Mouse (Mus musculus): Measurements from ENCODE around the gene Entpd3. TPM values are rescaled to one million over a fixed set of nuclear protein-coding genes. Genes with fewer than 3 reads are reported as not detected.

Gene Entpd3
- polyA plus RNA-seq, 1 experiment = 0.20 TPM

DNA sequence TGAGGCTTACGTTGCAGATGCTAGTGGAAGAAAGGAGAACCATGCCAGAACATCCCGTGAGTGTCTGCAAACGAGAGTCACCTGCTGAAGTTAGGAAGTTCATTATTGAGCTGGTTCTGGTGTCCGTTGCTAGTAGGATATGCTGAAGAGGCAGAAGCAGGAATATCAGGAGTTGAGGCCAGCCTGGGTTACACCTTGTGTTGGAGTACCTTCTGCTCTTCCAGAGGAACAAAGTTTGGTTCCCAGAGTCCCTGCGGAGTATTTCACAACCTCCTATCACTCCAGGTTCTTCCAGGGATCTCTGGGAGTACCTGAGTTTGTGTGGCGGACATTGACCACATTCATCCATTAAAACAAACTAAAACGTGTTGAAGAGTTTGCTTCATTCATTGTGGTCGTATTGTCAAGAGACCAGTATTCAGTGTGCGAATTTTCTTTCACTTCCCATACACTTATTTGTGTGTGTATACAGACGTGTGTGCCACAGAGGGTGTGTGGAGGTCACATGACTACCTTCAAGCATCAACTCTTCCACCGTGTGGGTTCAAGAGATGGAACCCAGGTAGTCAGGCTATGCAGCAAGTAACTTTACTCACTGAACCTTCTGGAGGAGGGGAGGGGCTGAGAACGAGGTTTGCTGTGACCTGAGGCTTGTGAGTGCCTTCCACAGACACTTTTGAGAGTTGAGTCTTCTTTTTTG lies 38.2 kb downstream of the Entpd3 start:
- peaks cover 16% of the 10 kb centered on the region for H3K36me3 ChIP-seq (ENCODE audit: control insufficient read depth, insufficient read depth, low read length)
- WGBS = 32% methylated on average over 12 of the region's 12 CpGs
- no peaks in the 10 kb centered on the region for H3K27me3 ChIP-seq (ENCODE audit: control insufficient read depth, insufficient read depth, low read length)
- H3K4me1 ChIP-seq (ENCODE audit: control insufficient read depth, insufficient read depth, insufficient read length) = peaks cover 3% of the 10 kb centered on the region
- TF ChIP-seq POLR2A (IDR thresholded peaks at IDR 0.05; ENCODE audit: low read depth, low read length) (no peak), CTCF (IDR thresholded peaks at IDR 0.05; ENCODE audit: extremely low read depth, insufficient read depth, insufficient read length, insufficient replicate concordance) (no peak)
- peak overlapping the region; percentile 87 for H3K27ac ChIP-seq (ENCODE audit: insufficient read depth, low read length)
- no peak for DNase-seq (ENCODE audit: low read depth in 1 of 2, low spot score in 2 of 2)
- peak overlapping the region; percentile 81 for H3K4me3 ChIP-seq (ENCODE audit: extremely low read depth, insufficient read depth, insufficient read length)

DNA sequence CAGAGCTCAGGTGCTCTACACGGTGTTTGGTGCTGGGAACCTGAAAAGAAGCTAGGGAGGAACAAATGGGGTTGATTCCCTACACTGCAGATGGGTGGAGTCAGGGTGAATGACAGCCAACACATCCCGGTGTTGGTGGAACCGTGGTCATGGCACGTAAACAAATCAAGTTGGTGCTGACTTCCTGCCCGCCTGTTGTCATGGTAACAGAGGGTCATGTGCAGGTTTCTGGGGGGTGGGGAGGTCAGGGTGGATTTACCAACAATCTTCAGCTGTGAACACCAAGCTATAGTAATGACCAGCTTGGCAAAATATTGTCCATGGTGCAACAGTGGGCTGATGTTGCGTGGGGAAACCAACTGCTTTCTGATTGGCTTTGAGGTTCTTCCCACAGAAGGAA lies 39.1 kb downstream of the Entpd3 start:
- Histone ChIP-seq H3K27me3 (ENCODE audit: control insufficient read depth, insufficient read depth, low read length) (no peaks in the 10 kb centered on the region), H3K27ac (ENCODE audit: insufficient read depth, low read length) (no peak overlapping the region), H3K4me1 (ENCODE audit: control insufficient read depth, insufficient read depth, insufficient read length) (peaks cover 6% of the 10 kb centered on the region), H3K4me3 (ENCODE audit: extremely low read depth, insufficient read depth, insufficient read length) (no peak overlapping the region), H3K36me3 (ENCODE audit: control insufficient read depth, insufficient read depth, low read length) (peaks cover 12% of the 10 kb centered on the region)
- 36% methylated on average over 6 of the region's 6 CpGs for WGBS
- DNase-seq (ENCODE audit: low read depth in 1 of 2, low spot score in 2 of 2) = peak; percentile 14 to 52
- TF ChIP-seq CTCF (IDR thresholded peaks at IDR 0.05; ENCODE audit: extremely low read depth, insufficient read depth, insufficient read length, insufficient replicate concordance) (no peak), POLR2A (IDR thresholded peaks at IDR 0.05; ENCODE audit: low read depth, low read length) (no peak)

DNA sequence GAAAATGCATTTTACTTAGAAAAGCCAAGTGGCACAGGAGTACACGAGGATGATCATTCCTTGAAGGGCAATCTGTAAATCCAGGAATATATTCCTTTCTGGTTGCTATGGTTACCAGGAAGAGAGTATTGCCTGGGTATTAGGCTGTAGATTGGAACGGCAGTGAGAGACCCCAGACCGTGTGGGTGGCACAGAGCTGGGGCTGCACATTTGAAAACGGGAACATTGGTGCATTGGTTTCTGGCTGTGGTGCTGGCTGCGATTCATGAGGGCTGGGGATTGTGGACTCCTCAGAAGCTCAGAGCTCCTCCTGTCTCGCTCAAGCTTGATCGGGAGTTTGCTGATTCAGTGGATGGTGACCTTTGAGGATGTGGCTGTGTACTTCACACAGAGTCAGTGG lies 40.2 kb downstream of the Entpd3 start:
- Histone ChIP-seq H3K4me1 (ENCODE audit: control insufficient read depth, insufficient read depth, insufficient read length) (peaks cover 6% of the 10 kb centered on the region), H3K27ac (ENCODE audit: insufficient read depth, low read length) (no peak overlapping the region), H3K4me3 (ENCODE audit: extremely low read depth, insufficient read depth, insufficient read length) (no peak overlapping the region), H3K36me3 (ENCODE audit: control insufficient read depth, insufficient read depth, low read length) (peaks cover 5% of the 10 kb centered on the region), H3K27me3 (ENCODE audit: control insufficient read depth, insufficient read depth, low read length) (no peaks in the 10 kb centered on the region)
- TF ChIP-seq CTCF (IDR thresholded peaks at IDR 0.05; ENCODE audit: extremely low read depth, insufficient read depth, insufficient read length, insufficient replicate concordance) = no peak
- no peak for TF ChIP-seq POLR2A (IDR thresholded peaks at IDR 0.05; ENCODE audit: low read depth, low read length)
- DNase-seq (ENCODE audit: low read depth in 1 of 2, low spot score in 2 of 2) = no peak
- WGBS = 84% methylated on average over 7 of the region's 7 CpGs

DNA sequence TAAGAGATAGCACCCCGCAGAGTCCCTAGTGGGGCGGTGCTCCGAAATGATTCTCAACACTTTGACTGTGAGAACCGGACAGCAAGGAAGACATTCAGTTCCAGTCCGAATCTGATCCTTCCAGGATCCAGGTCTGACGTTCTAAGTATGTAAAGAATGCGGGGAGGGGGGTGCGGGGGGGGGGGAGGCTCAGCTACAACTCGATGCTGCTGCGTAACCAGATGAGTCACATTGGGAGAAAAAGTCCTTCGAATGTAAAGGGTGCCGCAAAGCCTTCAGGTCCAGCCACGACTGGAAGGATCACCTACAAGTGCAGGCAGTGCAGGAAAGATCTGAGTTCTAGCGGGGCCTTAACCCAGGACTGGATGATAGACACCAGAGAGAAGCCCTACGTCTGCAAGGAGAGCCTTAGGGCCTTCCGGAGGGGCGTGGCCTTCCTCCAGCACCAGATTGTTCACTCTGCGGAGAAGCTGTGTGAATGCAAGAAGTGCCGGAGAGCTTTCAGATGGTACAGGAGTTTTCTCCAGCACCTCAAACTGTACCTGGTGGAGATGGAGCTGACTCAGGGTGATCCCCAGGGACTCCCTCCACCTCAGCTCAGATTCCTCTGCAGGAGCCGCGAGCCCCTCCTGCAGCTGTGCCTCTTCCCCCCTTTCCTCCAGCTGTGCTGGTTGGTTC lies 42.5 kb downstream of the Entpd3 start:
- Histone ChIP-seq H3K27me3 (ENCODE audit: control insufficient read depth, insufficient read depth, low read length) (no peaks in the 10 kb centered on the region), H3K4me1 (ENCODE audit: control insufficient read depth, insufficient read depth, insufficient read length) (peaks cover 6% of the 10 kb centered on the region), H3K4me3 (ENCODE audit: extremely low read depth, insufficient read depth, insufficient read length) (peak overlapping the region; percentile 55), H3K27ac (ENCODE audit: insufficient read depth, low read length) (peak overlapping the region; percentile 80), H3K36me3 (ENCODE audit: control insufficient read depth, insufficient read depth, low read length) (no peaks in the 10 kb centered on the region)
- no peak for TF ChIP-seq CTCF (IDR thresholded peaks at IDR 0.05; ENCODE audit: extremely low read depth, insufficient read depth, insufficient read length, insufficient replicate concordance)
- TF ChIP-seq POLR2A (IDR thresholded peaks at IDR 0.05; ENCODE audit: low read depth, low read length) = peak; percentile 12; the same call in 1 of the 2 replicates
- 33% methylated on average over 21 of the region's 21 CpGs for WGBS
- DNase-seq (ENCODE audit: low read depth in 1 of 2, low spot score in 2 of 2) = peak in 1 of 2 experiments; percentile 58

DNA sequence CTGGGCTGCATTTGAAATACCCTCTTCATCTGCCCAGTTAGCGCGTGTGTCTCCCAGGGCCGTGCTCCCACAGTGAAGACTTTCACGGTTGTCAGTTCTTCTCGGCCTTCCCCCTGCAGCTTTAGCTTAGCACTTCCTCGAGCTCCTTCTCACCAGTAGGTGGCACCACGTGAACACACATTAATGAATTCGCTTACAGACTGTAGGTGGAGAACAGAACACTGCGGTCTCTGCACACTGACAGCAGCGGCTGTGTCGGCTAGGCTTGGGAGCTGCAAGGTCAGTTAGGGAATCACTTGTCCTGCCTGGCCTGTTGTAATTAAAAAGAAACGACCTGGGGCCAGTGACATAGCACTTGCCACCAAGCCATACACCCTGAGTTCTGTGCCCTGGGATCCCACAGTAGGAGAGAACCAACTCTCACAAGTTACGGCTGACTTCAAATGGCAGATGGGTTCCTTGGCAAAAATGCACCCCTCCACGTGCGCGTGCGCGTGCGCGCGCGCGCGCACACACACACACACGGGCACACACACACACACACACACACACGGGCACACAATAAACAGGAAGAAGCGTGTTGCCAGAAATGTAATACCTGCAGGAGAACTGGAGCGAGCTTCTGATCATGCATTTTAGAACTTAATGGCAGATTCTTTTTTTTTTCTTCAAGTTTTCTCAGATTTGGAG lies 43.1 kb downstream of the Entpd3 start:
- no peaks in the 10 kb centered on the region for H3K27me3 ChIP-seq (ENCODE audit: control insufficient read depth, insufficient read depth, low read length)
- H3K4me3 ChIP-seq (ENCODE audit: extremely low read depth, insufficient read depth, insufficient read length) = peak overlapping the region; percentile 55
- H3K4me1 ChIP-seq (ENCODE audit: control insufficient read depth, insufficient read depth, insufficient read length) = peaks cover 4% of the 10 kb centered on the region
- no peaks in the 10 kb centered on the region for H3K36me3 ChIP-seq (ENCODE audit: control insufficient read depth, insufficient read depth, low read length)
- WGBS = 1% methylated on average over 28 of the region's 28 CpGs
- DNase-seq (ENCODE audit: low read depth in 1 of 2, low spot score in 2 of 2) = peak; percentile 89 to 90
- H3K27ac ChIP-seq (ENCODE audit: insufficient read depth, low read length) = peak overlapping the region; percentile 80
- no peak; the same call in 1 of the 2 replicates for TF ChIP-seq POLR2A (IDR thresholded peaks at IDR 0.05; ENCODE audit: low read depth, low read length)
- peak; percentile 82; the same call in 1 of the 2 replicates for TF ChIP-seq CTCF (IDR thresholded peaks at IDR 0.05; ENCODE audit: extremely low read depth, insufficient read depth, insufficient read length, insufficient replicate concordance)

DNA sequence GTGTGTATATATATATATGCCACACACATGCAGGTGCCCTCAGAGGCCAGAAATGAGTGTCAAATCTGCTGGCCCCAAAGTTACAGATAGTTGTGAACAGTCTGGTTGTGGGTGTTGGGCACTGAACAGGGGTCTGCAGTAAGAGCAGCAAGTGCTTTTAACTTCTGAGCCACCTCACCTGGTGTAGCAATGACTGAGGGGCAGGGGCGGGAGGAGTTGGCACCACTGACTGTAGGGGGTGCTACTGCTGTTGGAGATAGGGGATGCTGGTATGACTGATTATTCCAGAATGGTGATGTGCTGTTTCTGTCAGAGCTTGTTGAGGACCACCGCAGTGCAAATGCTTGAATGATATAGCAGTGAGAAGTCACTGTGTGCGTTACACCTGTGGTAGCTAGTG lies 43.7 kb downstream of the Entpd3 start:
- WGBS = 65% methylated on average over 3 of the region's 3 CpGs
- peak overlapping the region; percentile 57; the same call in 1 of the 2 replicates for H3K27ac ChIP-seq (ENCODE audit: insufficient read depth, low read length)
- no peak overlapping the region for H3K4me3 ChIP-seq (ENCODE audit: extremely low read depth, insufficient read depth, insufficient read length)

More for the DNA sequence above, 43.7 kb downstream of the Entpd3 start:
- DNase-seq (ENCODE audit: low read depth in 1 of 2, low spot score in 2 of 2) = no peak
- TF ChIP-seq CTCF (IDR thresholded peaks at IDR 0.05; ENCODE audit: extremely low read depth, insufficient read depth, insufficient read length, insufficient replicate concordance) = no peak
- Histone ChIP-seq H3K36me3 (ENCODE audit: control insufficient read depth, insufficient read depth, low read length) (no peaks in the 10 kb centered on the region), H3K4me1 (ENCODE audit: control insufficient read depth, insufficient read depth, insufficient read length) (peaks cover 3% of the 10 kb centered on the region), H3K27me3 (ENCODE audit: control insufficient read depth, insufficient read depth, low read length) (no peaks in the 10 kb centered on the region)

Measured in spleen, adult 2 months (tissue).